Mouse (Mus musculus) liver, embryonic 14.5 days (tissue): ENCODE results near the gene Slc24a2. TPM values are rescaled to one million over a fixed set of nuclear protein-coding genes. Genes with fewer than 3 reads are reported as not detected.

Experiments
- ATAC-seq: fragments of 200-750 bp; cut with Nextera tagmentation; 2 replicates; pipeline ENCODE4 v1.8.0; 2017; ENCODE audit warnings: moderate number of reproducible peaks, mild to moderate bottlenecking, moderate library complexity; ENCODE audit not compliant: insufficient read depth
- DNase-seq, 3 experiments: peaks; one replicate each; pipeline ENCODE4 v3.0.0-alpha.2; 2012 to 2013; ENCODE audit warnings: low read depth in 3 of 3, low spot score in 3 of 3
- H3K27ac ChIP-seq: fragments of 300-500 bp; sonication (generic); 2 replicates; pipeline ENCODE4 v1.5.1; 2014; ENCODE audit warnings: moderate library complexity, mild to moderate bottlenecking, control low read depth, inconsistent platforms
- H3K27me3 ChIP-seq: fragments of 300-500 bp; sonication (generic); 2 replicates; pipeline ENCODE4 v1.6.1; 2014; ENCODE audit warnings: mild to moderate bottlenecking, low read length, moderate library complexity; ENCODE audit not compliant: control insufficient read depth, insufficient read depth
- H3K36me3 ChIP-seq: fragments of 300-500 bp; sonication (generic); replicated peaks from 2 replicates; pipeline ENCODE4 v1.6.1; 2014; ENCODE audit warnings: low read depth; ENCODE audit not compliant: control insufficient read depth, insufficient read depth
- H3K4me1 ChIP-seq, 2 experiments: fragments of 200-500 bp in 1 of 2; fragments of 300-500 bp in 1 of 2; sonication (generic) in 1 of 2; replicated peaks; 2 replicates each; pipeline ENCODE4 v1.6.1; 2012 to 2014; ENCODE audit warnings: antibody characterized with exemption in 1 of 2, inconsistent platforms in 1 of 2, low read length in 1 of 2; ENCODE audit not compliant: control insufficient read depth in 2 of 2, insufficient read depth in 2 of 2
- H3K4me2 ChIP-seq: fragments of 300-500 bp; sonication (generic); 2 replicates; pipeline ENCODE4 v1.6.1; 2014; ENCODE audit warnings: low read depth, mild to moderate bottlenecking, control low read depth, moderate library complexity
- H3K4me3 ChIP-seq, 2 experiments: fragments of 200-500 bp in 1 of 2; fragments of 300-500 bp in 1 of 2; sonication (generic) in 1 of 2; 2 replicates each; pipeline ENCODE4 v1.5.1; 2012 to 2014; ENCODE audit warnings: low read depth in 2 of 2, low read length in 2 of 2, mild to moderate bottlenecking in 2 of 2, control low read depth in 1 of 2, inconsistent platforms in 1 of 2, moderate library complexity in 1 of 2; ENCODE audit not compliant: insufficient read depth in 1 of 2
- H3K9ac ChIP-seq: fragments of 300-500 bp; sonication (generic); replicated peaks from 2 replicates; pipeline ENCODE4 v1.6.1; 2014; ENCODE audit warnings: mild to moderate bottlenecking, control low read depth, moderate library complexity
- H3K9me3 ChIP-seq: fragments of 300-500 bp; sonication (generic); 2 replicates; pipeline ENCODE4 v1.6.1; 2016; ENCODE audit warnings: low read length, mixed read lengths; ENCODE audit not compliant: control insufficient read depth
- CTCF ChIP-seq: IDR thresholded peaks from 2 replicates; pipeline ENCODE4 v1.5.1; 2016; ENCODE audit warnings: antibody characterized with exemption, low read depth, control low read depth
- EP300 ChIP-seq: IDR thresholded peaks from 2 replicates; pipeline ENCODE4 v1.6.1; 2016; ENCODE audit warnings: antibody characterized with exemption, low read depth
- WGBS: fragments of 180-500 bp; shearing (Covaris S2); extraction: QIAGEN DNeasy Blood & Tissue Kit; methylation state at CpG from one replicate; pipeline ENCODE4 v1.1.7; 2014; ENCODE audit not compliant: insufficient replicate concordance; 5-methylcytosine and 5-hydroxymethylcytosine counted together
- polyA plus RNA-seq, 2 experiments: library from polyadenylated mRNA; depleted of rRNA in 1 of 2; stranded (reverse) in 1 of 2; unstranded in 1 of 2; fragments of >200 nt; fragmentation: Nextera tagmentation in 1 of 2; extraction: Ambion mirVana in 1 of 2; gene quantifications; 2 replicates each; pipeline versions ENCODE4 v1.2.1 to v1.2.3; 2012 to 2014

Gene Slc24a2
- polyA plus RNA-seq, 2 experiments, result 0.03 to 0.06 TPM

- ATAC-seq (no peak), DNase-seq (no peak)
- no peaks in the 10 kb centered on the region for H3K36me3 ChIP-seq
- no peak overlapping the region for H3K4me3 ChIP-seq
- H3K27ac ChIP-seq, result no peak overlapping the region
- TF ChIP-seq CTCF (peak; percentile 50), EP300 (no peak)
- 27% methylated on average over 3 of the region's 3 CpGs for WGBS
- H3K4me2 ChIP-seq, result no peak overlapping the region
- no peak overlapping the region for H3K9ac ChIP-seq
- no peaks in the 10 kb centered on the region for H3K4me1 ChIP-seq
- no peaks in the 10 kb centered on the region for H3K9me3 ChIP-seq
- H3K27me3 ChIP-seq, result no peaks in the 10 kb centered on the region
Observed at GRCm38 (mm10) chr4:86992470-86992869, 237.8 kb downstream of the Slc24a2 start.

- no peaks in the 10 kb centered on the region for H3K9me3 ChIP-seq
- TF ChIP-seq EP300 (no peak), CTCF (no peak)
- ATAC-seq, result no peak
- H3K27ac ChIP-seq, result no peak overlapping the region
- WGBS, result 69% methylated on average over 6 of the region's 6 CpGs
- H3K9ac ChIP-seq, result no peak overlapping the region
- H3K4me1 ChIP-seq, result no peaks in the 10 kb centered on the region
- DNase-seq, result no peak
- no peaks in the 10 kb centered on the region for H3K36me3 ChIP-seq
- no peak overlapping the region for H3K4me3 ChIP-seq
- H3K4me2 ChIP-seq, result no peak overlapping the region
- no peaks in the 10 kb centered on the region for H3K27me3 ChIP-seq
Observed at GRCm38 (mm10) chr4:86989301-86989700, 241.0 kb downstream of the Slc24a2 start.

- TF ChIP-seq EP300 (no peak), CTCF (no peak)
- Histone ChIP-seq H3K27ac (no peak overlapping the region), H3K4me2 (no peak overlapping the region), H3K4me3 (no peak overlapping the region), H3K27me3 (no peaks in the 10 kb centered on the region), H3K9ac (no peak overlapping the region), H3K9me3 (no peaks in the 10 kb centered on the region), H3K4me1 (no peaks in the 10 kb centered on the region), H3K36me3 (no peaks in the 10 kb centered on the region)
- 52% methylated on average over 4 of the region's 4 CpGs for WGBS
- ATAC-seq, result no peak
- DNase-seq, result no peak
Observed at GRCm38 (mm10) chr4:86987846-86988245, 242.4 kb downstream of the Slc24a2 start.

- H3K4me2 ChIP-seq, result no peak overlapping the region
- WGBS, result 63% methylated on average over 5 of the region's 5 CpGs
- no peak overlapping the region for H3K9ac ChIP-seq
- H3K9me3 ChIP-seq, result no peaks in the 10 kb centered on the region
- H3K27me3 ChIP-seq, result no peaks in the 10 kb centered on the region
- TF ChIP-seq CTCF (no peak), EP300 (no peak)
- ATAC-seq (no peak), DNase-seq (no peak)
- H3K27ac ChIP-seq, result no peak overlapping the region
- H3K36me3 ChIP-seq, result no peaks in the 10 kb centered on the region
- no peaks in the 10 kb centered on the region for H3K4me1 ChIP-seq
- no peak overlapping the region for H3K4me3 ChIP-seq
Observed at GRCm38 (mm10) chr4:86977272-86977671, 253.0 kb downstream of the Slc24a2 start.

GRCm38 (mm10) chr4:86957576-86958411, 272.5 kb downstream of the Slc24a2 start:
- Histone ChIP-seq H3K9ac (no peak overlapping the region), H3K36me3 (no peaks in the 10 kb centered on the region), H3K4me2 (no peak overlapping the region), H3K4me1 (peaks cover 0 to 2% of the 10 kb centered on the region in 2 experiments; a peak in 1 of 4 replicates), H3K27me3 (no peaks in the 10 kb centered on the region), H3K27ac (no peak overlapping the region), H3K4me3 (no peak overlapping the region), H3K9me3 (no peaks in the 10 kb centered on the region)
- ATAC-seq (no peak), DNase-seq (no peak)
- TF ChIP-seq CTCF, result peak; percentile 74
- no peak for TF ChIP-seq EP300
- WGBS, result 38% methylated on average over 14 of the region's 14 CpGs
